Mouse (Mus musculus) liver, embryonic 15.5 days (tissue): Measurements from ENCODE around the gene 4930550C14Rik. TPM values are rescaled to one million over a fixed set of nuclear protein-coding genes. Genes with fewer than 3 reads are reported as not detected.

ENCODE experiments used
- ATAC-seq: fragments of 200-750 bp; cut with Nextera tagmentation; 2 replicates; pipeline ENCODE4 v1.8.0; 2017; ENCODE audit warnings: moderate number of reproducible peaks, mild to moderate bottlenecking, moderate library complexity; ENCODE audit not compliant: insufficient read depth
- H3K27ac ChIP-seq: fragments of 300-500 bp; sonication (generic); replicated peaks from 2 replicates; pipeline ENCODE4 v1.5.1; 2015; ENCODE audit warnings: mild to moderate bottlenecking, inconsistent platforms
- H3K27me3 ChIP-seq: fragments of 300-500 bp; sonication (generic); 2 replicates; pipeline ENCODE4 v1.6.1; 2015; ENCODE audit warnings: mild to moderate bottlenecking, inconsistent platforms
- H3K36me3 ChIP-seq: fragments of 300-500 bp; sonication (generic); replicated peaks from 2 replicates; pipeline ENCODE4 v1.6.1; 2015; ENCODE audit warnings: moderate library complexity, mild to moderate bottlenecking, inconsistent platforms
- H3K4me1 ChIP-seq: fragments of 300-500 bp; sonication (generic); replicated peaks from 2 replicates; pipeline ENCODE4 v1.6.1; 2015; ENCODE audit warnings: inconsistent platforms
- H3K4me2 ChIP-seq: fragments of 300-500 bp; sonication (generic); 2 replicates; pipeline ENCODE4 v1.6.1; 2015; ENCODE audit warnings: moderate library complexity, mild to moderate bottlenecking, inconsistent platforms
- H3K4me3 ChIP-seq: fragments of 300-500 bp; sonication (generic); replicated peaks from 2 replicates; pipeline ENCODE4 v1.5.1; 2015; ENCODE audit warnings: mild to moderate bottlenecking, inconsistent platforms
- H3K9ac ChIP-seq: fragments of 300-500 bp; sonication (generic); 2 replicates; pipeline ENCODE4 v1.6.1; 2015; ENCODE audit warnings: moderate library complexity, mild to moderate bottlenecking, inconsistent platforms
- H3K9me3 ChIP-seq: fragments of 300-500 bp; sonication (generic); replicated peaks from 2 replicates; pipeline ENCODE4 v1.6.1; 2016; ENCODE audit warnings: inconsistent platforms
- WGBS: fragments of 180-500 bp; shearing (Covaris S2); methylation state at CpG from one replicate; pipeline ENCODE4 v1.1.7; 2015; ENCODE audit warnings: mixed read lengths; ENCODE audit not compliant: insufficient replicate concordance; 5-methylcytosine and 5-hydroxymethylcytosine counted together
- microRNA-seq: library from miRNA; unstranded; fragments of <30 nt; microRNA quantifications from one replicate; pipeline ENCODE4, GENCODE M21; 2016
- polyA plus RNA-seq: library from polyadenylated mRNA; unstranded; fragments of >200 nt; fragmentation: Nextera tagmentation; extraction: Ambion mirVana; gene quantifications from 2 replicates; pipeline ENCODE4 v1.2.1, GENCODE M21; 2015

The 4930550C14Rik gene
- polyA plus RNA-seq, 1 experiment from 2014 or later, result 0.88 TPM

DNA sequence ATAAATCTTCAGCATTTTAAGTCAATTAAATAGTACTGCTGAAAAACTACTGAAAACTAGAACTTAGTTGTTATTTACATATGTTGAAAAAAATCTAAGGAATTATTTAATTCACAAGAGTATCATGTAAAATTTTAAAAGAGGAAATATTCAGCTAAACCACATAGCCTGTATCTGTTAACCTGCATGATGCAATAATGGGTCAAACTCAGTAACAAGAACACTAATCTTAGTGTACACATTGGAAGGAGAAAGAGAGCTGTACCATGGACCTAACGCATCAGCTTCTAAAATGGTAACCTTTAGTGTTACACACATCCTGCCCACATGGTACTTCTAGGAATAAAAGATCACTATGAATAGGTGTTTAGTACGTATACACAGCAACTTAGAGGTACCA, 49.9 kb downstream of the 4930550C14Rik start:
- 74% methylated on average over 2 of the region's 2 CpGs for WGBS
- Histone ChIP-seq H3K9me3 (no peaks in the 10 kb centered on the region), H3K27me3 (no peaks in the 10 kb centered on the region), H3K4me1 (no peaks in the 10 kb centered on the region), H3K4me3 (no peak overlapping the region), H3K4me2 (no peak overlapping the region), H3K36me3 (peaks cover 30% of the 10 kb centered on the region), H3K9ac (no peak overlapping the region), H3K27ac (no peak overlapping the region)
- no peak for ATAC-seq

DNA sequence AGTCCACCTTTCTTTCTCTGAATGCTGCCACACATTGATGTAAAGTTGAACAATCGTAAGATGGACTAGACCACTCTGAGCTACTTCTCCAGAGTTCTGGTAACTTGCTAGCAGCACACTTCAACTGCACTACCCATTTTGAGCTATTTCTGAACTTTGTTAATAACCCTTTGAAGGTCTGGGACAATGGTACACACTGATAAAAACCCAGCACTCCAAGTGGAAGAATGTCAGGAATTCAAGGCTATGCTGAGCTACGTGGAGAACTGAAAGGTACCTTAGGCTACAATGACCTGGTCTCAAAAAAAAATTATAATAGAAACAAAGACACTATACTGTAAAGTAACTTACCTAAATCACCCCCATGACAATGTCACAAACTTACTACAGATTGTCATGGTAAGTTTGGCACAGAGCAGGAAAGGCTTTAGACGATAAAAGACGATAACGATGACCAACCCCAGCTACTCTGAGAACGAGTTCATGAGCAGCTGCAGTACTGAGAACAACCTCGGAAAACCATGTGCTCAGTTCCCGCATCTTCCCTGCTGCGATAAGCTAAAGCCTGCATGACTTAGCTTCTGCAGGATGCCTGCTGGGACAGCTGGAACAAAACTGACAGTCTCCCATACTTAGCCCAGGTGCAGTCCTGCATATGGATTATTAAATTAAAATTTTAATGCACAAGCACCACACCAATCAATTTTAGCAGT, 70.8 kb downstream of the 4930550C14Rik start:
- WGBS, result 78% methylated on average over 9 of the region's 9 CpGs
- no peak overlapping the region for H3K9ac ChIP-seq
- no peaks in the 10 kb centered on the region for H3K9me3 ChIP-seq
- H3K4me2 ChIP-seq, result no peak overlapping the region
- no peaks in the 10 kb centered on the region for H3K36me3 ChIP-seq
- no peaks in the 10 kb centered on the region for H3K27me3 ChIP-seq
- H3K27ac ChIP-seq, result no peak overlapping the region
- H3K4me1 ChIP-seq, result no peaks in the 10 kb centered on the region
- no peak overlapping the region for H3K4me3 ChIP-seq
- no peak for ATAC-seq

Small RNAs within 50 kb of the gene (microRNA-seq; reads per million reads assigned to microRNA genes)
- gene Mir130c, result not detected

Other genes starting within 250 kb of the 4930550C14Rik start
- 10.7 and 11.0 TPM in 2 replicates for gene Ddx10, start 154.3 kb upstream of the 4930550C14Rik start, polyA plus RNA-seq
- 0.35 and 0.47 TPM in 2 replicates for gene Exph5, start 100.7 kb upstream of the 4930550C14Rik start, polyA plus RNA-seq
- gene Kdelc2, start 18.3 kb upstream of the 4930550C14Rik start, polyA plus RNA-seq, result 4.1 and 5.1 TPM in 2 replicates
- gene Atm, start 134.4 kb downstream of the 4930550C14Rik start, polyA plus RNA-seq, result 2.5 and 3.1 TPM in 2 replicates
- 6.9 and 7.5 TPM in 2 replicates for gene Npat, start 134.7 kb downstream of the 4930550C14Rik start, polyA plus RNA-seq
- gene Acat1, start 208.1 kb downstream of the 4930550C14Rik start, polyA plus RNA-seq, result 107 and 123 TPM in 2 replicates